Mouse (Mus musculus): ENCODE data around the gene Katnb1.

DNA sequence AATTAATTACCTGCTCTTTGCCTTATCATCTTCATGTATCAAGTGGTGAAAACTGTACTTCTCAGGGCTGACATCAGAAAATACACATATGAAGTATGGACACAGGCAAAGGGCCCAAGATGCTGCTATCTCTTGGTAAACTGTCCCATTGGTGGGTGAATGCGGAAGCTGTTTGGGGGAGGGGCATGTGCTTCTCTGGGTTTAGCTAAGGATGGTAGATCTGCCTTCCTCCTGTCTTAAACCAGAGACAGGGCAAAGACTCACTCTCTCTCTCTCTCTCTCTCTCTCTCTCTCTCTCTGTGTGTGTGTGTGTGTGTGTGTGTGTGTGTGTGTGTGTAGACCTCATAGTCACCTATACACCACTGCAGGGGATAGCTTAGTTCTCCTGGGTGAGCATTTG is 60.0 kb downstream of the Katnb1 start:
- TF ChIP-seq GATA1 (IDR thresholded peaks at IDR 0.05; ENCODE audit: low read length) (no peak), TAL1 (IDR thresholded peaks at IDR 0.05; ENCODE audit: low read length) (no peak)
